ENCODE assay signal across 29 mouse cellular contexts in the genomic region with DNA sequence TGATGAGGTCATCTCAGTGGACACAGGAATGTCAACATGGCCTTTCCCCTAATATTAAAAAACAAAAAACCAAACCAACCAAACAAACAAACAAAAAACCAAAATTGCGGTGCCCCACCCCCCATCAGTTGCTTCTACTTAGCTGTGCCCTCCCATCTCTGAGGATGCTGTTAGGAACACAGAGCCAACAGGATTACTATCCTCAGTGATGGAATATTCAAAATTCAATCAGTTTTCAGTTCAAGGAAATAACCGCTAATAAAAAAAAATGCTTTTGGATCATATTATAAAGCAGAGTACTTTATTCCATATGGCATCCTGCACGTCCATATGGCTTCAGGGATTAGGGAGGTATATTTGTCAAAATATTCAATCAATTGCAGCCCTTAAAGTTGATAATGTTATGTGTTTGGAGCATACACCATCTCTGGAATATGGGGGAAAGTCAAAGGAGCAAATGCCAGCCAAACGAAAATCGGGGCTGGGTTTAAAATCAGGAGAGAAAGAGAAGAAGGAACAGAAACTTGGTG.
"Had no signal": no experiment of that assay in that cellular context is flagged by ENCODE, and none has a peak within 500 bp of the region (broad histone marks: within the 10 kb centered on the region; RNA-seq: fewer than 3 reads in every experiment).

No protein-coding gene starts in this region.

- H3K4me1 ChIP-seq: hindbrain, embryonic 13.5 days; hindbrain, embryonic 15.5 days; kidney, embryonic 15.5 days; limb, embryonic 12.5 days; liver, embryonic 13.5 days; liver, embryonic 15.5 days had no signal

- H3K27me3 ChIP-seq: heart, embryonic 13.5 days; heart, embryonic 15.5 days; hindbrain, embryonic 13.5 days; hindbrain, embryonic 15.5 days; kidney, embryonic 15.5 days; limb, embryonic 12.5 days; liver, embryonic 13.5 days; liver, embryonic 15.5 days had no signal

- H3K9ac ChIP-seq: heart, embryonic 13.5 days; heart, embryonic 15.5 days; hindbrain, embryonic 13.5 days; hindbrain, embryonic 15.5 days; kidney, embryonic 15.5 days; limb, embryonic 12.5 days; liver, embryonic 13.5 days; liver, embryonic 15.5 days; liver, postnatal 0 days had no signal

- H3K4me2 ChIP-seq: heart, embryonic 11.5 days; heart, embryonic 13.5 days; heart, embryonic 15.5 days; hindbrain, embryonic 13.5 days; hindbrain, embryonic 15.5 days; kidney, embryonic 15.5 days; limb, embryonic 12.5 days; liver, embryonic 11.5 days; liver, embryonic 13.5 days; liver, embryonic 15.5 days had no signal

- H3K9me3 ChIP-seq: heart, embryonic 13.5 days; heart, embryonic 15.5 days; hindbrain, embryonic 13.5 days; hindbrain, embryonic 15.5 days; kidney, embryonic 15.5 days; limb, embryonic 10.5 days; limb, embryonic 12.5 days; liver, embryonic 13.5 days; liver, embryonic 15.5 days had no signal

- H3K36me3 ChIP-seq: heart, embryonic 13.5 days; heart, embryonic 15.5 days; hindbrain, embryonic 13.5 days; hindbrain, embryonic 15.5 days; kidney, embryonic 15.5 days; limb, embryonic 10.5 days; limb, embryonic 12.5 days; liver, embryonic 13.5 days; liver, embryonic 15.5 days had no signal

- H3K27ac ChIP-seq: heart, adult 2 months; heart, embryonic 13.5 days; heart, embryonic 15.5 days; hindbrain, embryonic 13.5 days; hindbrain, embryonic 15.5 days; hindbrain, postnatal 0 days; kidney, embryonic 15.5 days; kidney, postnatal 0 days; layer of hippocampus, adult 2 months; left cerebral cortex, adult 2 months; limb, embryonic 10.5 days; limb, embryonic 12.5 days; liver, embryonic 13.5 days; liver, embryonic 15.5 days had no signal

- DNase-seq: gastrocnemius, postnatal 14 days; gastrocnemius, postnatal 36 days; heart, adult 11 months; heart, adult 2 months; heart, postnatal 14 days; heart, postnatal 36 days; kidney, adult 11 months; kidney, adult 2 months; kidney, adult 9 months; kidney, postnatal 25 days; kidney, postnatal 4 days; liver; liver, embryonic 13.5 days; liver, postnatal 0 days had no signal

- H3K4me3 ChIP-seq: heart, adult 2 months; heart, embryonic 13.5 days; heart, embryonic 15.5 days; hindbrain, embryonic 13.5 days; hindbrain, embryonic 15.5 days; kidney, embryonic 15.5 days; layer of hippocampus, adult 2 months; left cerebral cortex, adult 2 months; limb, embryonic 10.5 days; limb, embryonic 12.5 days; liver, embryonic 13.5 days; liver, embryonic 15.5 days had no signal

- ATAC-seq: hindbrain, postnatal 0 days; intestine, embryonic 16.5 days; liver, postnatal 0 days had no signal
